Mouse (Mus musculus): ENCODE measurements around the gene Gm5936.
"Not testable (repeated sequence)": the region's sequence is repeated elsewhere in the genome, so short reads cannot be mapped to it uniquely, and the experiment has no call there.

Gene Gm5936

GRCm38 (mm10) chrX:74836842-74837522, at the start of gene Gm5936:
TSS of gene Gm5936 (plus strand) at chrX:74837196.
- DNase-seq (ENCODE audit: extremely low read depth, insufficient read length, low spot score): not testable (repeated sequence)

- DNase-seq (ENCODE audit: extremely low read depth, insufficient read length, low spot score): not testable (repeated sequence)
These were observed 19.1 kb downstream of the Gm5936 start for GRCm38 (mm10) chrX:74856104-74856503.

- not testable (repeated sequence) for DNase-seq (ENCODE audit: extremely low read depth, insufficient read length, low spot score)
These were observed 43.1 kb downstream of the Gm5936 start for GRCm38 (mm10) chrX:74880123-74880522.
